Mouse (Mus musculus): ENCODE data around the gene Lamp1. TPM values are rescaled to one million over a fixed set of nuclear protein-coding genes. Genes with fewer than 3 reads are reported as not detected.

Gene Lamp1
- polyA plus RNA-seq, 1 experiment: 531 TPM

GRCm38 (mm10) chr8:13155358-13155757, 3.6 kb upstream of the Lamp1 start:
- H3ac ChIP-seq (ENCODE audit: control insufficient read depth, insufficient read length): no peak overlapping the region
- no peaks in the 10 kb centered on the region for H3K36me3 ChIP-seq (ENCODE audit: control insufficient read depth, insufficient read depth)
- H3K4me3 ChIP-seq: no peak overlapping the region
- H3K27me3 ChIP-seq (ENCODE audit: control insufficient read depth, insufficient read depth, insufficient read length): no peaks in the 10 kb centered on the region
- peaks cover 13% of the 10 kb centered on the region for H3K79me2 ChIP-seq (ENCODE audit: control insufficient read depth, insufficient read depth)
- no peak for TF ChIP-seq TCF12 (IDR thresholded peaks at IDR 0.05; ENCODE audit: insufficient read depth, poor library complexity, severe bottlenecking)
- TF ChIP-seq POLR2AphosphoS2 (IDR thresholded peaks at IDR 0.05; ENCODE audit: insufficient read length, low read depth): no peak
- no peak for TF ChIP-seq MYOG (IDR thresholded peaks at IDR 0.05; ENCODE audit: control insufficient read depth in 1 of 3, insufficient read depth in 1 of 3, insufficient read length in 2 of 3, low read depth in 2 of 3)
- no peak for TF ChIP-seq MAX (IDR thresholded peaks at IDR 0.05; ENCODE audit: low read depth)
- no peak for TF ChIP-seq SRF (IDR thresholded peaks at IDR 0.05; ENCODE audit: control insufficient read depth, insufficient read length, low read depth)
- TF ChIP-seq CEBPB (IDR thresholded peaks at IDR 0.05; ENCODE audit: insufficient read depth, poor library complexity, severe bottlenecking): no peak
- no peak overlapping the region for H3K4me2 ChIP-seq (ENCODE audit: low read depth)

GRCm38 (mm10) chr8:13156327-13157097, 2.4 kb upstream of the Lamp1 start:
- Histone ChIP-seq H3K4me2 (ENCODE audit: low read depth) (no peak overlapping the region), H3K4me3 (no peak overlapping the region), H3ac (ENCODE audit: control insufficient read depth, insufficient read length) (no peak overlapping the region), H3K27me3 (ENCODE audit: control insufficient read depth, insufficient read depth, insufficient read length) (no peaks in the 10 kb centered on the region), H3K79me2 (ENCODE audit: control insufficient read depth, insufficient read depth) (peaks cover 25% of the 10 kb centered on the region), H3K36me3 (ENCODE audit: control insufficient read depth, insufficient read depth) (no peaks in the 10 kb centered on the region)
- TF ChIP-seq E2F4 (IDR thresholded peaks at IDR 0.05; ENCODE audit: insufficient read depth) (no peak), TCF12 (IDR thresholded peaks at IDR 0.05; ENCODE audit: insufficient read depth, poor library complexity, severe bottlenecking) (no peak), POLR2AphosphoS2 (IDR thresholded peaks at IDR 0.05; ENCODE audit: insufficient read length, low read depth) (peak; percentile 76), POLR2A (IDR thresholded peaks at IDR 0.05; ENCODE audit: insufficient read length, low read depth) (no peak), MAX (IDR thresholded peaks at IDR 0.05; ENCODE audit: low read depth) (no peak), SRF (IDR thresholded peaks at IDR 0.05; ENCODE audit: control insufficient read depth, insufficient read length, low read depth) (no peak), CEBPB (IDR thresholded peaks at IDR 0.05; ENCODE audit: insufficient read depth, poor library complexity, severe bottlenecking) (no peak)

- peak overlapping the region; percentile 95 for H3K4me2 ChIP-seq (ENCODE audit: low read depth)
- TF ChIP-seq POLR2AphosphoS2 (IDR thresholded peaks at IDR 0.05; ENCODE audit: insufficient read length, low read depth) (no peak), TCF3 (IDR thresholded peaks at IDR 0.05; ENCODE audit: insufficient read length, low read depth) (no peak)
- peak overlapping the region; percentile 73 for H3ac ChIP-seq (ENCODE audit: control insufficient read depth, insufficient read length)
- H3K36me3 ChIP-seq (ENCODE audit: control insufficient read depth, insufficient read depth): no peaks in the 10 kb centered on the region
- H3K4me3 ChIP-seq: peak overlapping the region; percentile 81
- H3K79me2 ChIP-seq (ENCODE audit: control insufficient read depth, insufficient read depth): peaks cover 54% of the 10 kb centered on the region
- no peaks in the 10 kb centered on the region for H3K27me3 ChIP-seq (ENCODE audit: control insufficient read depth, insufficient read depth, insufficient read length)
These were observed 468 bp downstream of the Lamp1 start for GRCm38 (mm10) chr8:13159377-13159881.

DNA sequence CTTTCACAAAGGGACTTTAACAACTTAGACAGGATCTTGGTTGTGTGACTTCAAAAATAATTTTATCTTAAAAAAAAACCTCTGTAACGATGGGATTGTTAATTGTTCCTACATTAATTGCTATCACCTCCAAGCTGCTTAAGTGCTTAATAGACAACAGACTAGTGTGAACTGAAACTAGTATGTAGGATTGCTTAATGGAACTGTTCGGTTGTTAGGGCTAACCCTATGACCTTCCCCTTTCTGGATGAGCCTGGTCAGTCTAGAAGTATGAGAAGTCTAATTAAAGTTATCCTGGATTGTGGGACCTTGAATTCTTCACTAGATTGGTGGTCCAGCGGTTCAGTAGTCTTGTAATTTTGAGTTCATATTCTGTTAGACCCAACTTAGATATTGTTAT, 1.7 kb downstream of the Lamp1 start:
- Histone ChIP-seq H3ac (ENCODE audit: control insufficient read depth, insufficient read length) (no peak overlapping the region), H3K4me3 (peak overlapping the region; percentile 81), H3K27me3 (ENCODE audit: control insufficient read depth, insufficient read depth, insufficient read length) (no peaks in the 10 kb centered on the region), H3K79me2 (ENCODE audit: control insufficient read depth, insufficient read depth) (peaks cover 67% of the 10 kb centered on the region), H3K4me2 (ENCODE audit: low read depth) (peak overlapping the region; percentile 95), H3K36me3 (ENCODE audit: control insufficient read depth, insufficient read depth) (peaks cover 7% of the 10 kb centered on the region)
- TF ChIP-seq MAX (IDR thresholded peaks at IDR 0.05; ENCODE audit: low read depth) (no peak), POLR2A (IDR thresholded peaks at IDR 0.05; ENCODE audit: insufficient read length, low read depth) (no peak), E2F4 (IDR thresholded peaks at IDR 0.05; ENCODE audit: insufficient read depth) (no peak), TCF12 (IDR thresholded peaks at IDR 0.05; ENCODE audit: insufficient read depth, poor library complexity, severe bottlenecking) (no peak), POLR2AphosphoS2 (IDR thresholded peaks at IDR 0.05; ENCODE audit: insufficient read length, low read depth) (no peak), REST (IDR thresholded peaks at IDR 0.05; ENCODE audit: insufficient read depth, insufficient read length) (no peak), MYOD1 (IDR thresholded peaks at IDR 0.05; ENCODE audit: control insufficient read depth in 1 of 3, insufficient read length in 2 of 3, low read depth in 2 of 3) (no peak), USF1 (IDR thresholded peaks at IDR 0.05; ENCODE audit: low read depth) (no peak), TCF3 (IDR thresholded peaks at IDR 0.05; ENCODE audit: insufficient read length, low read depth) (no peak), MYOG (IDR thresholded peaks at IDR 0.05; ENCODE audit: control insufficient read depth in 1 of 3, insufficient read depth in 1 of 3, insufficient read length in 2 of 3, low read depth in 2 of 3) (no peak), SRF (IDR thresholded peaks at IDR 0.05; ENCODE audit: control insufficient read depth, insufficient read length, low read depth) (no peak), CEBPB (IDR thresholded peaks at IDR 0.05; ENCODE audit: insufficient read depth, poor library complexity, severe bottlenecking) (no peak)

GRCm38 (mm10) chr8:13162098-13162497, 3.1 kb downstream of the Lamp1 start:
- Histone ChIP-seq H3ac (ENCODE audit: control insufficient read depth, insufficient read length) (no peak overlapping the region), H3K27me3 (ENCODE audit: control insufficient read depth, insufficient read depth, insufficient read length) (no peaks in the 10 kb centered on the region), H3K4me2 (ENCODE audit: low read depth) (peak overlapping the region; percentile 47), H3K4me3 (peak overlapping the region; percentile 81), H3K79me2 (ENCODE audit: control insufficient read depth, insufficient read depth) (peaks cover 79% of the 10 kb centered on the region), H3K36me3 (ENCODE audit: control insufficient read depth, insufficient read depth) (peaks cover 18% of the 10 kb centered on the region)
- TF ChIP-seq POLR2A (IDR thresholded peaks at IDR 0.05; ENCODE audit: insufficient read length, low read depth) (no peak), MYOG (IDR thresholded peaks at IDR 0.05; ENCODE audit: control insufficient read depth in 1 of 3, insufficient read depth in 1 of 3, insufficient read length in 2 of 3, low read depth in 2 of 3) (no peak), TCF3 (IDR thresholded peaks at IDR 0.05; ENCODE audit: insufficient read length, low read depth) (no peak), SRF (IDR thresholded peaks at IDR 0.05; ENCODE audit: control insufficient read depth, insufficient read length, low read depth) (no peak), POLR2AphosphoS2 (IDR thresholded peaks at IDR 0.05; ENCODE audit: insufficient read length, low read depth) (no peak), REST (IDR thresholded peaks at IDR 0.05; ENCODE audit: insufficient read depth, insufficient read length) (no peak)
